Mouse (Mus musculus): Measurements from ENCODE around the gene Cnnm2. TPM values are rescaled to one million over a fixed set of nuclear protein-coding genes. Genes with fewer than 3 reads are reported as not detected.
A peak's percentile ranks its signal among the peaks of the same experiment; 100 is the strongest.

The Cnnm2 gene
- total RNA-seq, 1 experiment from 2014 or later = 27.8 TPM

GRCm38 (mm10) chr19:46799903-46800583 lies 38.6 kb downstream of the Cnnm2 start:
- DNase-seq = peak; percentile 62

- no peak for DNase-seq
Measured at GRCm38 (mm10) chr19:46801492-46801891, 40.1 kb downstream of the Cnnm2 start.

GRCm38 (mm10) chr19:46802306-46802705 lies 40.9 kb downstream of the Cnnm2 start:
- DNase-seq = no peak

- DNase-seq = no peak
Measured at GRCm38 (mm10) chr19:46803732-46804131, 42.3 kb downstream of the Cnnm2 start.

- DNase-seq = peak; percentile 68
Measured at GRCm38 (mm10) chr19:46804751-46805150, 43.4 kb downstream of the Cnnm2 start.

GRCm38 (mm10) chr19:46805933-46806688 lies 44.7 kb downstream of the Cnnm2 start:
- DNase-seq = no peak

GRCm38 (mm10) chr19:46808261-46808660 lies 46.9 kb downstream of the Cnnm2 start:
- peak; percentile 69 for DNase-seq

- DNase-seq = no peak
Measured at GRCm38 (mm10) chr19:46809031-46809430, 47.6 kb downstream of the Cnnm2 start.

GRCm38 (mm10) chr19:46819276-46819675 lies 57.9 kb downstream of the Cnnm2 start:
- DNase-seq = no peak

GRCm38 (mm10) chr19:46822491-46822890 lies 61.1 kb downstream of the Cnnm2 start:
- DNase-seq = no peak

GRCm38 (mm10) chr19:46823759-46824158 lies 62.4 kb downstream of the Cnnm2 start:
- DNase-seq = no peak

GRCm38 (mm10) chr19:46824867-46825266 lies 63.5 kb downstream of the Cnnm2 start:
- DNase-seq = no peak

GRCm38 (mm10) chr19:46827654-46828165 lies 66.3 kb downstream of the Cnnm2 start:
- no peak for DNase-seq

GRCm38 (mm10) chr19:46828961-46829360 lies 67.6 kb downstream of the Cnnm2 start:
- peak; percentile 84 for DNase-seq

- DNase-seq = no peak
Measured at GRCm38 (mm10) chr19:46831381-46831780, 70.0 kb downstream of the Cnnm2 start.

GRCm38 (mm10) chr19:46834301-46834700 lies 72.9 kb downstream of the Cnnm2 start:
- no peak for DNase-seq

GRCm38 (mm10) chr19:46835339-46835738 lies 73.9 kb downstream of the Cnnm2 start:
- DNase-seq = no peak

- no peak for DNase-seq
Measured at GRCm38 (mm10) chr19:46836085-46836484, 74.7 kb downstream of the Cnnm2 start.

GRCm38 (mm10) chr19:46837290-46838079 lies 76.1 kb downstream of the Cnnm2 start:
- no peak for DNase-seq

- peak; percentile 39 for DNase-seq
Measured at GRCm38 (mm10) chr19:46841016-46841415, 79.6 kb downstream of the Cnnm2 start.

GRCm38 (mm10) chr19:46843030-46843429 lies 81.6 kb downstream of the Cnnm2 start:
- peak; percentile 40 for DNase-seq

GRCm38 (mm10) chr19:46846056-46846455 lies 84.7 kb downstream of the Cnnm2 start:
- DNase-seq = peak; percentile 38

GRCm38 (mm10) chr19:46846459-46846858 lies 85.1 kb downstream of the Cnnm2 start:
- no peak for DNase-seq

All from adrenal gland, postnatal 14 days (tissue).